Mouse (Mus musculus): ENCODE data around the gene Cdk14. TPM values are rescaled to one million over a fixed set of nuclear protein-coding genes. Genes with fewer than 3 reads are reported as not detected.

Cdk14 gene
- total RNA-seq, 1 experiment: 3.5 TPM

DNA sequence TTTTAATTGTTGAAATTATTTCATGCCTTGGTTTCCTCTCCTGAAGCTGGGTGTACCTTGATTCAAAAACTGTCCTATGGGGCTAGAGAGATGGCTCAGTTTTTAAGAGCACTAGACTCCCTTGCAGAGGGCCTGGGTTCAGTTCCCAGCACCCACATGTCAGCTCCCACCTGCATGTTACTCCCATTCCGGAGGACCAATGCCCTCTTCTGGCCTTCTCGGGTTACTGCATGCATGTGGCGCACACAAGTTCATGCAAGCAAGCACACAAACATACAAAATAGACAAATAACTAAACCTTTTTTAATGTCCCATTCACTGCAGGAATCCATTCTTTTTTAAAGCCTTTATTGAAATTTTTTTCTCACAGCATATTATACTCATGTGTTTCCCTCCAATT is 58.4 kb downstream of the Cdk14 start:
- no peak overlapping the region for H3K9ac ChIP-seq (ENCODE audit: insufficient read depth, low read depth, low read length, poor library complexity, severe bottlenecking)
- no peak for DNase-seq (ENCODE audit: low read depth, low spot score)
- in situ Hi-C loops (cut with MboI; ENCODE audit: low sequenced_read_pairs in 2 of 2, unreplicated experiment in 2 of 2): no loop called here
- H3K4me1 ChIP-seq (ENCODE audit: control insufficient read depth in 2 of 2, insufficient read depth in 2 of 2, low read length in 2 of 2, poor library complexity in 1 of 2): no peaks in the 10 kb centered on the region
- TF ChIP-seq MAFK (IDR thresholded peaks at IDR 0.05; ENCODE audit: insufficient read depth, low read depth, low read length) (no peak), CHD2 (IDR thresholded peaks at IDR 0.05; ENCODE audit: low read depth, low read length) (no peak), ZNF384 (IDR thresholded peaks at IDR 0.05; ENCODE audit: low read depth, low read length) (no peak), HCFC1 (IDR thresholded peaks at IDR 0.05; ENCODE audit: borderline replicate concordance, insufficient read depth, low read length) (no peak)
- H3K9me3 ChIP-seq (ENCODE audit: control insufficient read depth, insufficient read depth, low read depth, low read length): no peaks in the 10 kb centered on the region
- no peak overlapping the region for H3K4me3 ChIP-seq (ENCODE audit: insufficient read depth in 1 of 2, low read depth in 1 of 2, low read length in 2 of 2, poor library complexity in 1 of 2, severe bottlenecking in 1 of 2)
- H3K36me3 ChIP-seq (ENCODE audit: control insufficient read depth, insufficient read depth, low read length, poor library complexity, severe bottlenecking): no peaks in the 10 kb centered on the region
- no peak overlapping the region for H3K27ac ChIP-seq (ENCODE audit: insufficient read depth, low read depth, low read length, poor library complexity, severe bottlenecking)

DNA sequence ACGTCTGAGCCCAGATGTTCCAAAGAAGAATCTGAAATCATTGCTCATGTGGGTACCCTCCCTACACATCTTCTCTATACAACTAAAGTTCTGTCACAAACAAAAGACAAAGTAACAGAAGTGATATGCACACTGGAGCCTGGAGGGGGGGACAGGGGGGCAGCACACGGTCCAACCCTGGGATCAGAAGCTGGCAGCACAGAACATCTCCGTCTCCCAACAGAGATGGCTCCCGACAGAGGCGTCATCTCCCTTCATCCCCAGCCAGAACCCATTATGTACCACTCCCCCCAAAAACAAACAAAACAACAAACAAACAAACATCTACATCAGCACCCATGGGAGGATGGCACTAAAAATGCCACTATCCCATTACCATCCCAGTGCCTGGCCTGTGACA is 59.8 kb downstream of the Cdk14 start:
- TF ChIP-seq HCFC1 (IDR thresholded peaks at IDR 0.05; ENCODE audit: borderline replicate concordance, insufficient read depth, low read length) (no peak), CHD2 (IDR thresholded peaks at IDR 0.05; ENCODE audit: low read depth, low read length) (no peak), ZNF384 (IDR thresholded peaks at IDR 0.05; ENCODE audit: low read depth, low read length) (no peak), MAFK (IDR thresholded peaks at IDR 0.05; ENCODE audit: insufficient read depth, low read depth, low read length) (no peak), ZC3H11A (IDR thresholded peaks at IDR 0.05; ENCODE audit: borderline replicate concordance, low read depth, low read length) (no peak)
- Histone ChIP-seq H3K4me1 (ENCODE audit: control insufficient read depth in 2 of 2, insufficient read depth in 2 of 2, low read length in 2 of 2, poor library complexity in 1 of 2) (no peaks in the 10 kb centered on the region), H3K4me3 (ENCODE audit: insufficient read depth in 1 of 2, low read depth in 1 of 2, low read length in 2 of 2, poor library complexity in 1 of 2, severe bottlenecking in 1 of 2) (no peak overlapping the region), H3K9ac (ENCODE audit: insufficient read depth, low read depth, low read length, poor library complexity, severe bottlenecking) (no peak overlapping the region), H3K9me3 (ENCODE audit: control insufficient read depth, insufficient read depth, low read depth, low read length) (no peaks in the 10 kb centered on the region), H3K36me3 (ENCODE audit: control insufficient read depth, insufficient read depth, low read length, poor library complexity, severe bottlenecking) (no peaks in the 10 kb centered on the region), H3K27ac (ENCODE audit: insufficient read depth, low read depth, low read length, poor library complexity, severe bottlenecking) (no peak overlapping the region)
- DNase-seq (ENCODE audit: low read depth, low spot score): no peak
- in situ Hi-C loops (cut with MboI; ENCODE audit: low sequenced_read_pairs in 2 of 2, unreplicated experiment in 2 of 2): no loop called here

DNA sequence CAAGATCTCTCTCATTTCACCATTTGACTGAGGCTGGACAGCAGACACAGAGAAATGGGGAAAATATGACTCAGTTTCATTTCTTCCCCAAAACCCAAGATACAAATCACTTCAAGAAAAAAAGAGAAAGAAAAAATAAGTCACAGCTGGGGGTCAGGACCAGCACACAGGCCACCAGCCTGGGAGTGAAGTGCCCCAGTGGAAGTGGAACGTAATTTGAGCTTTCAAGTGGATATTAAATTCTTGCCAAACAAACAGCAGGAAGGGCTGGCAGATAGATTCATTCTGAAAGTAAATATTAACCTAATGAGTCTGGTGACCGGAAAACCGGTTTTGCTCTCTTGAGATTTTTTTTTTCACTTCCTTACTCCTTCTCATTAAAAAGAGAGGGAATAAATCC is 60.2 kb downstream of the Cdk14 start:
- no peak for TF ChIP-seq ZNF384 (IDR thresholded peaks at IDR 0.05; ENCODE audit: low read depth, low read length)
- TF ChIP-seq HCFC1 (IDR thresholded peaks at IDR 0.05; ENCODE audit: borderline replicate concordance, insufficient read depth, low read length): no peak
- no peak for TF ChIP-seq ZC3H11A (IDR thresholded peaks at IDR 0.05; ENCODE audit: borderline replicate concordance, low read depth, low read length)
- no peak for TF ChIP-seq CHD2 (IDR thresholded peaks at IDR 0.05; ENCODE audit: low read depth, low read length)
- no peak for TF ChIP-seq MAFK (IDR thresholded peaks at IDR 0.05; ENCODE audit: insufficient read depth, low read depth, low read length)
- H3K27ac ChIP-seq (ENCODE audit: insufficient read depth, low read depth, low read length, poor library complexity, severe bottlenecking): no peak overlapping the region
- H3K4me1 ChIP-seq (ENCODE audit: control insufficient read depth in 2 of 2, insufficient read depth in 2 of 2, low read length in 2 of 2, poor library complexity in 1 of 2): no peaks in the 10 kb centered on the region
- no peak overlapping the region for H3K9ac ChIP-seq (ENCODE audit: insufficient read depth, low read depth, low read length, poor library complexity, severe bottlenecking)
- DNase-seq (ENCODE audit: low read depth, low spot score): no peak
- no peaks in the 10 kb centered on the region for H3K9me3 ChIP-seq (ENCODE audit: control insufficient read depth, insufficient read depth, low read depth, low read length)
- H3K36me3 ChIP-seq (ENCODE audit: control insufficient read depth, insufficient read depth, low read length, poor library complexity, severe bottlenecking): no peaks in the 10 kb centered on the region
- in situ Hi-C loops (cut with MboI; ENCODE audit: low sequenced_read_pairs in 2 of 2, unreplicated experiment in 2 of 2): no loop called here
- no peak overlapping the region for H3K4me3 ChIP-seq (ENCODE audit: insufficient read depth in 1 of 2, low read depth in 1 of 2, low read length in 2 of 2, poor library complexity in 1 of 2, severe bottlenecking in 1 of 2)

DNA sequence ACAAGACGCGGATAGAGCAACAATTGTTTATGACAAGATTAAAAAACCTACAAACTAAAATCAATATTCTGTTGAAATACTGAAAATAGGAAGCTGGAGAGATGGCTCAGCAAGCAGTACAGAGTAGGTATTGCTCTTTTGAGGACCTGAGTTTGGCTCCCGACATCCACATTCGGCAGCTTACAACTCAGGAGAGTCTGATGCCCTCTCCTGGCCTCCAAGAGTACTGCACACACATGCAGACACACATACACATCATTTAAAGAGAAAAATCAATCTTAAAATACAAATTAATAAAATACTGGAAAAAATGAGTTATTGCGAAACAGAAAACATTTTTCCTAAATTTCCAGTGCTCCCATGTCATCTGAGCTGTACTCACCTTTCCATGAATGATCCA is 60.7 kb downstream of the Cdk14 start:
- no peak for DNase-seq (ENCODE audit: low read depth, low spot score)
- in situ Hi-C loops (cut with MboI; ENCODE audit: low sequenced_read_pairs in 2 of 2, unreplicated experiment in 2 of 2): no loop called here
- Histone ChIP-seq H3K36me3 (ENCODE audit: control insufficient read depth, insufficient read depth, low read length, poor library complexity, severe bottlenecking) (no peaks in the 10 kb centered on the region), H3K9ac (ENCODE audit: insufficient read depth, low read depth, low read length, poor library complexity, severe bottlenecking) (no peak overlapping the region), H3K4me3 (ENCODE audit: insufficient read depth in 1 of 2, low read depth in 1 of 2, low read length in 2 of 2, poor library complexity in 1 of 2, severe bottlenecking in 1 of 2) (no peak overlapping the region), H3K4me1 (ENCODE audit: control insufficient read depth in 2 of 2, insufficient read depth in 2 of 2, low read length in 2 of 2, poor library complexity in 1 of 2) (no peaks in the 10 kb centered on the region), H3K9me3 (ENCODE audit: control insufficient read depth, insufficient read depth, low read depth, low read length) (no peaks in the 10 kb centered on the region), H3K27ac (ENCODE audit: insufficient read depth, low read depth, low read length, poor library complexity, severe bottlenecking) (no peak overlapping the region)
- TF ChIP-seq ZC3H11A (IDR thresholded peaks at IDR 0.05; ENCODE audit: borderline replicate concordance, low read depth, low read length): peak; percentile 47; the same call in 1 of the 2 replicates
- no peak for TF ChIP-seq CHD2 (IDR thresholded peaks at IDR 0.05; ENCODE audit: low read depth, low read length)

DNA sequence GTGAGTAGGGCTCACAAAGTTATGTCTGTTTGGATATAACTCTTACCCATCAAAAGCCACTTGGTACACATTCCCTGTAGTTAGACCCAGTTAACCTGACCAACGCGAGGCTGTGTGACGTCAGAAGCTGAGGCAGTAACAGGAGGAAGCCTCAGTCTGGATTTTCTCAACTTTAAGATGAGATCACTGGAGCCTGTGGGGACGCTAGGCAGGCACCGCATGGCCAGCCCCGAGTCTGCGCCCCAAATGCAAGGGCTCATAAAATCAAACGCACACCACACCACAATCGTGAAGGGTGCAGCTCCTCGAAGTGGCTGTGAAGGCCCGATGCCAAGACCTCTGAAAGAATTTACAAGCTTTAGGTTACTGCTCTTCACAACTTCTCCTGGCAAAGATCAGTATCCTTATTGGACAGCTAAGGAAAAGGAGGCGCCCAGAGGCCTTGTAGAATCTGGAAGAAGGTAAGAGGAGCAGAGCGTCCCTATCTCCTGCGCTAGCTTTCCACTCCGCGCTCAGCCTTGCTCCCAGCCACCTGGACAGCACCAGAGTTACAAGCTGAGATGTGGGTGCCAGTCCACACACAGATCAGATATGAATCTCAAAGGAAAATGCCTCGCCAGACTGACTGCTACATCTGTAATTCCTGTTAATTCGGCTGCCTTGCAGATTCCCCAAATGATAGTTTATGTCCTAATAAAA is 61.9 kb downstream of the Cdk14 start:
- no peak for DNase-seq (ENCODE audit: low read depth, low spot score)
- Histone ChIP-seq H3K36me3 (ENCODE audit: control insufficient read depth, insufficient read depth, low read length, poor library complexity, severe bottlenecking) (no peaks in the 10 kb centered on the region), H3K4me1 (ENCODE audit: control insufficient read depth in 2 of 2, insufficient read depth in 2 of 2, low read length in 2 of 2, poor library complexity in 1 of 2) (no peaks in the 10 kb centered on the region), H3K4me3 (ENCODE audit: insufficient read depth in 1 of 2, low read depth in 1 of 2, low read length in 2 of 2, poor library complexity in 1 of 2, severe bottlenecking in 1 of 2) (no peak overlapping the region), H3K9me3 (ENCODE audit: control insufficient read depth, insufficient read depth, low read depth, low read length) (no peaks in the 10 kb centered on the region), H3K9ac (ENCODE audit: insufficient read depth, low read depth, low read length, poor library complexity, severe bottlenecking) (no peak overlapping the region), H3K27ac (ENCODE audit: insufficient read depth, low read depth, low read length, poor library complexity, severe bottlenecking) (no peak overlapping the region)
- TF ChIP-seq HCFC1 (IDR thresholded peaks at IDR 0.05; ENCODE audit: borderline replicate concordance, insufficient read depth, low read length) (no peak), MAFK (IDR thresholded peaks at IDR 0.05; ENCODE audit: insufficient read depth, low read depth, low read length) (no peak), ZC3H11A (IDR thresholded peaks at IDR 0.05; ENCODE audit: borderline replicate concordance, low read depth, low read length) (no peak), ZNF384 (IDR thresholded peaks at IDR 0.05; ENCODE audit: low read depth, low read length) (no peak), CHD2 (IDR thresholded peaks at IDR 0.05; ENCODE audit: low read depth, low read length) (no peak)
- in situ Hi-C loops (cut with MboI; ENCODE audit: low sequenced_read_pairs in 2 of 2, unreplicated experiment in 2 of 2): no loop called here

Measured in ES-E14 (cell line).